Mouse (Mus musculus) ZHBTc4 (cell line): ENCODE measurements at regions not wholly inside any gene's neighbourhood (a gene's known extent, or its start where the extent isn't known, plus 50 kb on each side); places are given as distances from the start of the nearest gene placed in this dataset.

Experiments used
- DNase-seq: peaks from one replicate; pipeline ENCODE4 v3.0.0-alpha.2; 2011; ENCODE audit warnings: low read depth, low spot score

DNA sequence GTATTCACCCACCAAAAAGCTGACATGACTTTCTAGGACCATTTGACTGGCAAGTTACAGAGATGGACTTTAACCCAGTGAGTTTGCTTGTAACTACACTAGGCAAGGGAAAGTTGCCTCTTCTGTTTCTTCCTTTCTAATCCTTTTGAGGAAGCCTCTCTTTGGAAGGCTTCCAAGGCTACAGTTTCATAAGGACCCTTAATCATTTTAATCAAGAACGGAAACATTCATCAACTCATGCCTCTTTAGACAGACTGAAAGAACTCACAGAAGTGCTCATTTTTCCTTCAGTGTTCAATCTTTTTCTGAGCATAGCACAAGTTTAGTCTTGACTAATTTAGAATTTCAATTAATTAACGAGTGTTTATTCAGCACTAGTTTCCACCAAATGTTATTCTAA, 84.2 kb downstream of the Ddx1 start:
- no peak for DNase-seq

DNA sequence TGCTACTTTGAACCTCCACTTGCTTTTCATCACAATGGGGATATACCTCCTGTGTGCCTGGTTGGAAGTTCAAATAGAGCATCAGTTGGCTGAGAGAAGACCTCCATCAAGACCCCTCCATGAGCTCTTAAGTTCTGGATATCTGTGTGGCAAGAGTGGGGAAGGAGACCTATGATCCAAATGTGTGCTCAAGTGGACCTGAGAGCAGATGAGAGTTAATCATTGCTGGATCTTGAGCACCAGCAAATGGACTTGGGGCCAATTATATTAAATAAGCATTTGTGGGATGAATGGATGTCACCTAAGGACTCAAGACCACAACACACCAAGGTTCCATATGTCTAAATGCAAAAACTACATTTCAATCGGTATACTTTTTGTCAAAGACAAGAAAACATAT, 88.0 kb downstream of the Ddx1 start:
- no peak for DNase-seq

DNA sequence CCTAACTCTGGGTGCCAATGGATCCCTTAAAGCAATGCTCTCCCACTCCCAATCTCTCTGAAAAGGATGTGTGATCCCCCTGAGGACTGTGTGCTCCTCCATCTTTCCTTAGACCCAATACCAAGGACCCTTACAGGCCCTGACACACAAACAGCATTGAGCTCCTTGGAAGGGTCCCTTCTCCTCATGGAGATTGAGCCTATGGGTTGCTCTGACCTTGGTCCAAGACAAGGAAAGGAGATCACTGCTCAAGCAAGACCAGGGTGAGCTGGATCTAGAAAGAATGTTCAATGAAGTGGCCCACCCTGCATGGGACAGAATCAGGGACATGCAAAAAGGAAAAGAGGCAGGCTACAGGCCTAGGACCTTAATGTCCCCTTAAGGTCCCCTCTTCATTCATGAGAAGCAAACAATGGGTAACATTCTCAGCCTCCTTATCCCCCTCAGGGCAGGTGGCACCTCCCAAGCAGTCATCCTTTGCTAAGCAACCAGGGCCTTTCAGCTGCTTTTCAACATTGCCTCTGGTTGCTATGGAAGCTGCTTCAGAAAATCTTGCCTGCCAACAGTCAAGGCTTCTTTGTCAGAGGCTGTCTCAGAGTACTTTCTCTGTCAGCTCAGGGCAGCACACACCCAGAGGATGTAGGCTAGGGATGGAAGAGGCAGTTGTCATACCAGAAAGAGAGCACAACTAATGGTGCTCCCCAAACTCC, 89.5 kb downstream of the Ddx1 start:
- DNase-seq = peak; percentile 38

DNA sequence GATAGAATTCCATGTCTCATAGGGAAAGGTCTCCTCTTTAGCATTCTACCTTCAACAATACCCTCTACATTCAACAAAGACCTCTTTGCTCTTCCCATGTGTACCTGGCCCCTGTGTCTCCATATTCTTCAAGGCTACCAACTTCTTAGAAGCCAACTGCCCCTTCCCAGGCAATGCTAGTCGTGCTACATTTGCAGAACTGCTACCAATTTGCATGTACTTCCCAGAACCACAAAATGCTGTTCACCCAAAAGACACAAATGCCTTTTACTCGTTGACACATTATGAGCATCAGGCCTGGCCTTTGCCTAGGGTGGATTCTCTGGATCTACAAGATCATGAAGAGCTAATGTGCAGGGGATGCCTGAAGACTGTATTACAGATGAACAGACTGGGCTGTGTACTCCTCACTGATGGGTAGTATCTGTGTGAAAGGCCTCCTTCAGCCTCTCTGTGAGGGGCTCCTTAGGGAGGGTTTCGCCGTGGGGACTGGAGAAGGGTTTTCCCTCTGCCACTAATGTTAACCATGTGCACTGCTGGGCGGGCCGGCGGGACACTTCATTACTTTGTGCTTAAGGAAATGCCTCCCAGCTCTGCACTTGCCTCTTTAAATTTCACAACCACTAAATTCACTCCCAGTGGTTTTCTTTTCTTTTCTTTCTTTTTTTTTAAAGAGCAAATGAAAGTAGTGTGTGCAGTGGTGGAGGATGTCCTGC, 91.2 kb downstream of the Ddx1 start:
- no peak for DNase-seq

DNA sequence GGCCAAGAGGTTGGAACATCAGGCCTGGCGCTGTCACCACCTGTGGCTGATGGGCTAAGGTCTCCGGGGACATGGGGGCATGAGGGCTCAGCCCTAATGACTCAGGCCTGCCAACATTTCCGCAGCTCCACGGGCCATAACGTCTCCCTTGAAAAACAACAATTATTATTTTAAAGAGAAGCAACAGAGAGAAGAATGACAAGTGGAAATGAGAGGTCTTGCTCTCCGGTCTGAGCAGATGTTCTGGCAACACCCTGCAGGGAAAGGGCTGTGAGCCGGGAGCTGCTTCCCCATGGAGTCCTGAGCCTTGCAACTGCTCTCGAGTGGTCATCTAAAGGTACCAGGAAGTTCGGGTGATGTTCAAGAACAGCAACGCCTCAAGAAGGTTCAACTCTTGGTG, 91.9 kb downstream of the Ddx1 start:
- no peak for DNase-seq

DNA sequence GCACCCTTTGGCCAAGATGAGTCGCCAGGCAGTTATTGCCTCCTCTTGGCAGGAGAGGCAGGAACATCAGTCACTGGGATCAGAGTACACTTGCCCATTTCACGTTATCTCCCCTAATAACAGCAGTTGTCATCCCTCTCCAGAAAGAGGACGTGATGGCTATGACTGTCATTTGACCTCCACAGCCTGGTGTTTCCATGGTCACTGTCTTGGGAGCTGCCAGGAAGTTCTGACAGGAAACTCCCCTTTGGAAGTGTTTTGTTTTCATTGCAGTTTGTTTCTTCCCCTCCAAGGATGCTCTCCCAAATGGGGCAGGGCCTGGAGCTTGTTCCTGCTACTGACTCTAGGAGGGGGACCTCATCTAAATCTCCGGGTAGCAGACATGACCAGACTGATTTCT, 98.3 kb downstream of the Ddx1 start:
- DNase-seq = no peak

DNA sequence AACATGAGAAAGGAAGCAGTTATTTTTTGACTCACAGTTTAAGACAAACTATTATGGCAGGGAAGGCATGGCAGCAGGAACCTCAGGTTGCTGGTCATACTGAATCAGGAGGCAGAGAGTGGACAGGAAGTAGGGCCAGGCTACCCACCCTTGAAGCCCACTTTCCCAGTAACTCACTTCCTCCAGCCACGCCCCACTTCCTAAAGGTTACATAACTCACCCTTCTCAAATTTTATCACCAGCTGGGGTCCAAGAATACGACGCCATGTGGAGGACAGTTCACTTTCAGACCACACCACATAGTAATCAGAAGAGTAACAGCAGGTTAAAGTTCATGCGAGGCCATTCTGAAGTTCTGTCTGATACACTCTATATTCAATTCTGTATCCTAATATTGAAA, 101.8 kb downstream of the Ddx1 start:
- DNase-seq = no peak

DNA sequence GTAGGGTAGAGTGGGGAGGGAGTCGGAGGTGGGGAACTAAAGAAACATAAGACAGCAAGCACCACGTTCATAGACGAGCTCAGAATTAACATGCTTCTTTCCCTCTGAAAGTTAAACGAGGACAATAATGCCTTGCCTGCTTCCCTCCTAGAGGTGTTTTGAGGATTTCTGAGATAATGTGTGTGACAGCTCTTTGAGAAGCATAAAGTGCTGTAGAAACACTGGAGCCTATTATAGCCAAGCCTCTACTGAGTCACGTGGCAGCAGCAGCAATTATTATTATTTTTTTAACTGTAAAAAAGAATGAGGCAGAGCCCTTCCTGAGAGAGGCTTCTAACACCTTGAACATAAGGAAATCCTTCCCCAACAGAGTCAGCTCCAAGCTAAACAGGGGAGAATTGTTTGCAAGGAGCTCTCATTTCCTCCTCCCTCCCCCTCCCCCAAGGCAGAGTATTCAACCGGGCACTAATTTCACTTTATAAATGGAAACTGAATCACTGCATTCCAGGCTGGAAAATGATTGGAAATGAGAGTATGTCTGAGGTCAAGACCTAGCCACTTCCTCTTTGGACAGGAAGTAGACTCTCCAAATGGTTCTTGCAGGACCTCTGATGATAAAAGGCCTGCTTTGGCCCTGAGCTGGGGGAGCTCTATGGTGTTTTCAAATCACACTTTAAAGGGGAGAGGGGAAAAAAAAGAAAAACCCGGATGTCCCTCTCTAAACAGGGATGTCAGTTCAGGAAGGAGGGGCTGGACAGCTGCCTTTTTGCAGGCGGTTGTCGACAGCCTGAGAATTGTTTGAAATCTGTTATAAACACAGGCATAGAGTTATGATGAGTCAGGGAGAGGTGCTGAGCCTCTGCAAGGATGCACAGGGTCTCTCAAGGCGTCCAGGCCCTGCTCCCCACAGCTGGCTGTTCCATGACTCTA, 103.6 kb downstream of the Ddx1 start:
- no peak for DNase-seq

DNA sequence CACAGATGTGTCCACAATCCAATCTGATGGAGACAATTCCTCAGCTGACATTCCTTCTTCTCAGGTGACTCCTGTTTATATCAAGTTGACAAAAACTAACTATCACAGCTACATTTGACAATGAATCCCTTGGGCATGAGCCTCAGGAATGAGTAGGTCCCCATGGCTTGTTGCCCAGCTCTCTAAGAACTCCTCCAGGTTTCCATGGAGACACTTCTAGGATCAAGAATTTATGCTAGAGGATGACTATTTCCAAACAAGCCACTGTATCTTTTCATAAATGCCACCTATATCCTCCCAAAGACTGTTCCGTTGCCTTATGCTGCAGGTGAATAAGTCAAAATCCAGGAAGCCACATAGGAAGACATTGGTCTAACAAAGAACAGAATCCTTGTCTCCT, 104.3 kb downstream of the Ddx1 start:
- no peak for DNase-seq

DNA sequence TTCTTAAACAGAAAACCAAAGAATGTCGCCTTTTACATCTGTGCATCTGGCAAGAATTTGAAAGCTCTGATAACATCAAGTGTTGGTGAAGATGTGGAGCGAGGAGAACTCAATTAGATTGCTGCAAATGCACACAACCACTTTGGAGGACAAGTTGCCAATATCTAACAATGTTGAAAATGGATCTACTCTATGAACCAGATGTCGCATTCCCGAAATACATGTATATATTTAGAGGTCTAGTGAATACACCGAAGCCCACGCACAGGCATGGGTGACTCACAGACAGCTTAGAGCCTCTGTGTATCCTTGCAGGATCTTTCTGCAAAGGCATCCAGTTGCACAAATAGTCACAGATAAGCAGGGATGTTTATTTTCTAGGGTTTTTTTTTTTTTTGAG, 108.4 kb downstream of the Ddx1 start:
- no peak for DNase-seq

DNA sequence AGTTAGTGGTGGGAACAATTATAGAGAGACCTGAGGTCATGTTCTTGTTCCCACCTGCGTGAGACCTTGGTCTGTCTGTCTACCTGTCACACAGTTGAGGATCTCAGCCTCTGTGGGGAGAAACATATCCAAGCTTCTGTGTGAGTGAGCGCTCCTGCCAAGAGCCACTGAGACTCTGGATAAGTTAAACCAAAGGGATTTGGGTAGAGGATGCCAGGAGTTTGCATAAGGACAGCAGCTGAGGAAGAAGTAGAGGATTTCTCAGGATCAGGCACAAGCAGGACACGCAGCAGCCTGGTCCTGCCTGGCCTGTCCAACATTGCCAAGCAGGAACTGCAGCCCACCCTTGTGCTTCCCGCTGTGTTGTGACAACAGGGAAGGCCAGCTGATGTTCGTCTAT, 109.8 kb downstream of the Ddx1 start:
- DNase-seq = no peak

DNA sequence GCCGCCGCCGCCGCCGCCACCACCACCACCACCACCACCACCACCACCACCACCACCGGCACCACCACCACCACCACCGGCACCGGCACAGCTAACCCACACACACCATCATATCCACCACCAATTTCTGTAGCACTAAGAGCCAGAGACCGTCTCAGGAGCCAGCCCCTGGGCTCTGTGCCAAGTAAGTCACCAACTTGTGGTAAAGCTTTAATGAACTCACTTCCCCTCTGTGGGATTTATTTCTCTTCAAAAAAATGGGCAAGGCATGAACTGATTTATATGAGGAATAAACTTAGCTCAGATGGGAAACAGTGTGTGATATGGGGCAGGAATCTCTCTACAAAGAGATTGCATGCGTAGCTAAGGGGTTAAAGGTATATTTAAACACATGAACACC, 114.8 kb downstream of the Ddx1 start:
- DNase-seq = no peak

DNA sequence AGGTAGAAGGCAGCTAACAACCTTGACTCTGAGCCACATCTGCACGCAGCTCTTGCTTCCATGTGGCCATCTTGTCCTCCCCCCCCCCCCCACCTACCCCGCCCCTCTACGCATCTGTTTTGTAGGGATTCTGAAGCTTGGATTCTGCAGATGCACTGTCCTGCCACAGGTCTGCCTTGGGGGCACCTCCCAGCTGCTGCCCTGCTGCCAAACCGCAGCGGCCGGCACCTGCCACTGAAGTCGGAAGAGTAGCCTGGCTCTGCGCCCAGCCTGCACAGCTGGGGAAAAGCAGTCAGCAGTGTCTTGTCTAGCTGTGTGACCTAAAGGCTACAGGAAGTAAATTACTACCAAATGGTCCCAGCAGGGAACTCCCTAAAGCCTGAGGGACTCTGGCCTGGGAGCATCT, 119.3 kb downstream of the Ddx1 start:
- DNase-seq = no peak

DNA sequence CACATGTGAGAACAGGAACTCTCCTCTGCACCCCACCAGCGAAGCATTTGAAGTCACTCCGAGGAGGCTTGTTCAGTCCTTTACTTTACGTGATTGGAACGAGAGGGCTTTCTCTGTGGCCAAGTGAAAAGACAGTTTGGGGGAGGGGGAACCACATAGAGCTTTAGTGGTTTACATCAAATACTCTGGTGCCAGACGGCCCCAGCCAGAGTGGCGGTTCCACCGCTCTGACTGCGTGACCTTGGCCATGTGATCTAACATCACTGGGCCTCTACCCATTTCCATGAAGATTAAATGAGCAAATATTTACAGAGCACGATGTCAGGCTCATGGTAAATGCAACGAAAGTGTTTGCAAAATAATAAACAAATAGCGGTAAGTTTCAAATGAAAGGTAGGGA, 121.6 kb downstream of the Ddx1 start:
- DNase-seq = no peak

DNA sequence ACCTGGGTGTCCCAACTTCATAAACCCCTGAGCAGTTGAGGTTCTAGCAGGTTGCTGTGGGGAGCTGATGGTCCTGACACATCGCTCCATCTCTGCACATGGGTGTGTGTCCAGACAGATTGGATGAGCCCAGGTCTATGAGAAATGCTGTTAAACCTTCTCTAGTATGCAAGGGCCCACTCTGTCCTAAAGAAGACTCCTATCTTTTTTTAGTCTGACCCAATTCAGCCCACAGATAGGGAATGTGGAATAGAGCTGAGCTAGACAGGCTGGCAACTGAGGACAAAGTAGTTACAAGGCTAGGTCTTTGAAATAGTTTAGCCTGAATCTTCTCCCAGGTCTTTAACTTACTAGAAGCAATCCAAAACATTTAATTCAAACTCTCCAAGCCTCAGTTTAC, 124.0 kb downstream of the Ddx1 start:
- DNase-seq = no peak

DNA sequence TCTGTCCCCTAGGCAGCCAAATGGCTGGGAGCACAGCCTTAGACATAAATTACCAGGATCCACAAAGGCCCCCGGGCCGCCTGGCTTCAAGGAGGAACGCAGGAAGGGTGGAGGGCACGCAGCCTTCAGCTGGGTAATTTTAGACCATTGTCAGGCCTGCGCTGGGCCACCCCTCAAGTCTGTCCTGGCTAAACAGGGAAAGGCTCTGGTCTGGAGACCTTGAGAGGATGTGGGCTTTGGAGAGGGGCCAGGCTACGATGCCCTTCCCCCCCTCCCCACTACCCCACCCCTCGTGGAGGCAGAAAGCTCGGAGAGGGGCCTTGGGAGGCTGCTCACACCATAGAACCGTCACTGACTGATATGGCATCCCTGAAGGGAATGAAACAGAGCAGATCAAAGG, 126.7 kb downstream of the Ddx1 start:
- DNase-seq = no peak

DNA sequence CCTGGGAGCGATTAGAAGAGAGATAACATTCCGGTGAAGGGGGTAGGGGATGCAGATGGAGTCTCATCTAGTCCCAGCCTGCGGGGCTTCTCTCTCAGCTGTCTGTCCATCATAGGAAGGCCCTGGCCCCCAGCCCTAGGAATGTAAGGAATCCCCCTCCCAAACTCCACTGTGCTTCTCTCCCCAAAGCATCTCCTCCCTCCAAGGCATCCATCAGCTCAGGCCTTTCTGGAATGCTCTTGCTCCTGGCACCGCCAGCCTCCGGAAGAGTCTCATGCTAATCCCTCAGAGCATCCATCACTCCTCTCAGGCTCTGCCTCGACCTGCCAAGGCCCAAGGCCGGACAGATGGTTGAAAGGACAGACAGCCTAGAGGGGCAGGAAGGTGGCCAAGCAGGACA, 128.4 kb downstream of the Ddx1 start:
- no peak for DNase-seq

DNA sequence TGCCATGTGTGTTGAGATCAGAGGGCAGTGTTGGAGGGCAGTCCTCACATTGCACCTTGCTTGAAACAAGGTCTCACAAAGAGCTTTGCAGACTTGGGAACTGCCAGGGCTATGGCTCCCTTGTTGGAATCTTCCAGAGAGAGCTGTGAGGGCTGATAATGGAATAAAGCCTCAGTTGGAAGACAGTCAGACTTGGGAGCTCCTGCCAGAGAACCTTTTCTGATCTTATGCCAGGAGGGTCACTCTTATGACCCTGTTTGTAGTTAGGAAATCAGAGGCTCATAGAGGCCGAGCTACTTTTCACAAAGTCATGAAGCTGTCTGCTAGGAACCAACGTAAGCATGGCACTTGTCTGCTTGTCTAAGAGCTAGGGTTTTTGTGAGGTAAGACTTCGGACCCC, 129.4 kb downstream of the Ddx1 start:
- no peak for DNase-seq

DNA sequence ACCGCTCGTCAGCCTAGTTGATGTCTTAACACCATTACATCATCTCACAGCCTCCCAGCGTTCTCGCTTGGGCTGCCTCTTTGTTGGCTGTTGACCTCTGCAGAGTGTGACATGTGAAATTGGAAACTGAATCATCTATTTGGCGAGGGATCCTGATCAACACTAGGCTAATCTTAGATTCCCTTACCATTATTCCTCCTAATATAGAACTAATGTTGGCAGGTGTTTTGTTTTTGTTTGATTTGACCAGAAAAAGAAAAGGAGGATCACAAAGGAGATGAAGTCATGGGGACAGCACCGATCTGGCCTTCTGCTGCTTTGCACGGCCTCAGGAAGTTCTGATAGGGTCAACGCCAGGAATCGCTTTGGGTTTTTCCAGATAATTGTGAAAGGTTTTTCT, 131.0 kb downstream of the Ddx1 start:
- DNase-seq = no peak

DNA sequence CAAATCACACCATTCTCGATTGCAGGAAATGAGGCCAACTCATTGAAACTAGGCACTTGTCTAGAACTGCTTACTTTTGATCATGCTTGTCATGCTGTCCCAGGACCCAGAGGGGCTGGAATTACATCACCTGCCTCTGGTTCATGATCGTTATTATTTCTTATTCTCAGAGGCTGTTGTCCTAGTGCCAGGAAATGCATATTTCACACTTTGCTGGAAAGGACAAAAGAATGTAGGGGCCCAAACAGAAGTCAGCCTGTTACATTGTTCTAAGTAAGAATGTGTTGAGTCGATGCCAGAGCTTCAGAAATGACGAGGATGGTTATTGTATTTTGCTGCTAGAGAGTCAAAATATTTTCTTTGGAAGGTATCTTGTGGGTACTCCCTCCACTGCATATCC, 134.7 kb downstream of the Ddx1 start:
- DNase-seq = no peak

DNA sequence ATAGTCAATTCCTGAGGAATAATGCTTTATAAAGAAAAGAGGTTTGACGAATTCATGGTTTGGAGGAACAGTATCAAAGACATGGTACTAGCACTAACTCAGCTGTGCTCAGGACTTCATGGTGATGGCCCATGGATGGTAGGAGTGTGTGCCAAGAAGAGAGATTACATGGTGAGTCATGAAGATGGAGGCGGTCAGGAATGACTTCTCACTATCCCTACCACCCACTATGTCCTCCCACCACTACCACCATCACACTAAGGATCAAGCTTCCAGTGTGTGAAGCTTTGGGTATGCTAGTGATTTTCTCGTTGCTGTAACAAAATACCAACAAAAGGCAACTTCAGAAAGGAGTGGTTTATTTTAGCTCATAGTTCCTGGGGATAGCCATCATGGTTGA, 142.1 kb downstream of the Ddx1 start:
- no peak for DNase-seq

DNA sequence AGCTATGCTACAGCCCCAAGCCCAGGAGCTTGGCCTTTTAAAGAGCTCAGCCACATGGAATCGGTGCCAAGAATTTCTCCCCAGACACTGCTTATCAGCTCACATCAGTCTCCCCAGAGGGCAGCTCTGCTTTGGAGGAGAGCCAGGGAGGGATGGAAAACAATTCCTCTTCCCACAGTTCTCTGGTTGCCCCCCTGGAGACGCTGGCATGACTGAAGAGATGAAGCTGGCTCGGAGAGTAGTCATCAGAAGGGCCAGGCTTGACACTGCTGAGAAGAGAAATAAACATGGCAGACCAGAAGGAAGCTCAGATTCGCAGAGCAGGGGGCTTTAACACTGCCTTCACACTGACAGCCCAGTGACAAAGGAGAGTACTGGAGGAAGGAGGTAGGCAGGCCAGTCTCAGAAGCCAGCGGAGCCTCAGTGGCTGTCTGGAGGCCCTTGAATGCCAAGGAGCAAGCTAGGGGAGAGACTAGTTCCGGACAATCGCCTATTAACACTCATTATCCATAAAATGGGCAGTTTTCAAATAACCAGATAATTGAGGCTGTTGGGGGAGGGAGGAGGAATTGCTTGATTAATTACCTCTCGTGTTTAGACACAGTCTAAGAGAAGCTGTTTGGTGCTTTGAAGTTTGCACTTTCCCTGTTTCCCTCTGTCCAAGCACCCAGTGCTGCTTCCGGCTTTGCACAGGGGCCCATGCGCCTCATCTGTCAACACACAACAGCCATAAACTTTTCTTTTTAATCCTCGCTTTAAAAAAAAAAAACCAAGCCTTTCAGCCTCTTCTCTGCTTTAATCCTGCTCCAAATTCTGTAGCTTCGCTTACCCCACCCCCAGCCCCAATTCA, 148.3 kb downstream of the Ddx1 start:
- DNase-seq = no peak
